Mouse (Mus musculus): ENCODE data around the gene Lmo1.
A peak's percentile ranks its signal among the peaks of the same experiment; 100 is the strongest.
"Not testable (repeated sequence)": the region's sequence is repeated elsewhere in the genome, so short reads cannot be mapped to it uniquely, and the experiment has no call there.

Gene Lmo1

DNA sequence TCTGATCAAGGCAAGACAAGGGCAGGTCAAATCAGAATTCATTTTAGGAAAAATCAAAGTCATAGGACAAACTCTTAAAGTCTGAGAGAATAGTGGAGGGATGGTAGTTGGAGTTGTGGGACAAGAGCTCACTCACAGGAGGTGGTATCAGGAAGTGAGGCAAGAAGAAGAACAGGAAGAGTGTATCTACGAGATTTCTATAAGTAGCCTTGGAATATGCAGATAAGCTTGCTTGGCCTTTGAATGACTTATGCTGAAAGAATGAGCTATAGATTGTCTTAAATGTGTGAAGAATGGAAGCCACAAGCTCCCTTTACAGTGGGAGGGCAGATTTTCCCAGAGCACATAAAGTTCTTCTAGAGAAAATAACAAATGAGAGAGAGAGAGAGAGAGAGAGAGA lies 70.1 kb downstream of the Lmo1 start:
- no peak for DNase-seq

DNA sequence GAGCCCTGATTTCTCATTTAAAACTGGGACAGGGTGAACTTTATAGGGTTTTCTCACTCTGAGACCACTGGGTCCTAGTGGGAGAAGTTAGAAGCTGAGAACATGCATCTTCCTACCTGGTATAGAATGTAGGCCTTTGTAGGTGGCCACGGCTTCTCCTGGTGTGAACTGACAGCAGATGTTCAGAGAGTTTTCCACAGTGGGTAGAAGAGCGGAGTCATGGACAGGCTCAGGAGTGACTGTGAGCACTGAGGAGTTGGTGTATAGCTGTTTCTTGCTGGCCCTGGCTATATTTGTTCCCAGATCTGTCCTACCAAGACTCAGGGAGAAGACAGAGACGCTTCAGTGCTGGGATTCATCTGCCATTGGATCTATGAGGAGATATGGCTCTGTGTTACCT lies 73.8 kb downstream of the Lmo1 start:
- no peak for DNase-seq

DNA sequence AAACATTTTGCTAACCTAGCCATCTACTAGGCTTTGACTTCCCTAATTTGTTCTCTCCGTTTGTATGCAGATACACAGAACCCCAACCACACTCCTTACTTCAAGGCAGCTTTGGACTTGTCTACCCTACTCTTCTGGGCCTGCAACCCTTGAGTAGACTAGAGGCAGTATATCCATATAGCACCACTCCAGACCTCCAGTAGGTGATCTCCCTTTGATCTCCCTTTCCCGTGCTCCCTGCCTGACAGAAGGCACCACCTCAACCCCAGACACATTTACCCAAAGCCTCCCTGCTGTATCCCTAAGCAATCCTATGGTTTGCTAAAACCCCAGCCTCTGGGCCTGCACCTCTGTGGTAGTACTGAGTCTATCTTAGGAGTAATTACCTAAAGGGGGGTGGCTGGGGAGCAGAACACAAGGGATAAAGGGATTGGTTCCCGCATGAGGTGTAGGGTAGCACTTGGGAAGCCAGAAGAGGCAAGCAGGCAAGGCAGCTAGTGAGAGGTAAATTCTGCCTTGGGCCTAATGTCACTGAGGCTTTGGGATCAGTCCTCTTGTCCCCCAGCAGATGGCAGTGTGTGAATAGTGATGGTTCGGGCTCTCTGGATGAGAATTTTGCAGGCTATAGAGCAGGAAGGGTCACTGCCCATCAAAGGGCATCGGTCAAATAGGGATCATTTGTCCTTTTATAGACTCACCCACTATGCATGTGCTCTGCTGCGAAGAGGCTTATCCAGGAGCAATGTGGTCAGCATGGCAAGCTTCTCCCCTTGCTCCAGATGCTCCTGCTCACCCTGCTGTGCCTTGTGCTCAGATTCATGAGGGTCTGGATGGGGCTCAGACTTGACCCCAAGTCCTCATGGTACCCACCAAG lies 76.6 kb downstream of the Lmo1 start:
- DNase-seq: peak; percentile 7

DNA sequence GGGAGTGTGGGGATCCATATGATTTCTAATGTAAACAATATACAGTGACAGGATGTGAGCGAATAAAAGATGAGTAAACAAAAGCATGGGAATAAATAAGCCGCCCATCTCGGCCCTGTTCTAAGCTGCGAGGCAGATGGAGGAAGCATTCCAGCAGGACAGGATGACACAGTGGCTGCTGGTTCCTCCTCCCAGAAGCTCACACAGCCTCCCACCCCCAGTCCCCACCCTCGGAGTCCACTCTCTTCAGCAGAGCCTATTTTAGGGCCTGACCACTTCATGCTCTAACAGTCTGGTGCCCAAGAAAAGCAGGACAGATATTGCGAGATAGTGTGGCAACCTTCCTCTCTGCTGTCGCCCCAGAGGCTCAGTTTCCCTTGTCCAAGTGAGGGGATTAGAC lies 77.8 kb downstream of the Lmo1 start:
- no peak for DNase-seq

DNA sequence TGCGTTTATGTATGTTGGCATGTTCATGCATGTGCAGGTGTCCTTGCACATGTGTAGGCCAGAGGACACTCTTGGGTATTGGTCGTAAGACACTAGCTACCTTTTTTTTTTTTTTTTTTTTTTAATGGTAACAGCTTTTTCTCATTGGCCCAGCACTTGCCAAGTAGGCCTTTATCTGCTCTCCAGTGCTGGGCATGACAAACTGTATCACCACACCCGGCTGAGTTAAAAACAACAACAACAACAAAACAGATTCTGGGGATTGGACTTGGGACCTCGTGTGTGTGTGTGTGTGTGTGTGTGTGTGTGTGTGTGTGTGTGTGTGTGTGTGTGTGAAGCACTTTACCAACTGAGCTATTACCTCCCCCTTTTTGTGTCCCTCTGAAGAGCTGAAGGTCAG lies 78.4 kb downstream of the Lmo1 start:
- DNase-seq: no peak

DNA sequence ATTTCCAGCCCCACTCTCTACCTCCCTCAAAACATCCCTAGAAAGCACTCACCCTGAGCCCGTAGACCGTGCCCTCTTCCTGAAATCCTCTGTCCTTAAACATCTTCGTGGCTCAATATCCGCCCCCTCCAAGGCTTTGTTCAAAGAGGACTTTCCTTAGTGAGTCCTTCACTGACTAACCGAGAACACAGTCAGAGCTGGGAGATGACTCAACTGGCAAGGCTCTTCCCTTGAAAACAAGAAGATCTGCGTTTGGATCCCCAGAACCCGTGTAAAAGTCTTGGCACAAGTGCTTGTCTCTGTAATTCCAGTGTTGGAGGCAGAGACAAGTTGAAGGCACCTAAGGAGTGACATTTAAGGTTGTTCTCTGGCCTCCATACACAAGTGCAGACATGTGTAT lies 80.7 kb downstream of the Lmo1 start:
- no peak for DNase-seq

DNA sequence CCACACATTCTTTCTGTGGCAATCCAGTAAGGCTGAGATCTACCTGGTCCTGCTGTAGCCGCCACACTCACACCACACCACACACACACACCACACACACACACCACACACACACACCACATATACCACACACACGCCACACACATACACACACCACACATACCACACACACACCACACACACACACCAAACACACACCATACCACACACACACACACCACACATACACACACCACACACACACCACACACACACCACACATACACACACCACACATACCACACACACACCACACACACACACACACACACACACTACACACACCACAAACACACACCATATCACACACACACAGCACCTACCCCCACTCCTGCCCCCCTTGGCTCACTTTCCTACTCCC lies 83.7 kb downstream of the Lmo1 start:
- not testable (repeated sequence) for DNase-seq
